Mouse (Mus musculus) left cerebral cortex, adult 8-10 months (tissue): ENCODE results near the gene Zfp286. TPM values are rescaled to one million over a fixed set of nuclear protein-coding genes. Genes with fewer than 3 reads are reported as not detected.

ENCODE experiments used
- DNase-seq, 2 experiments: peaks; one replicate each; pipeline ENCODE4 v3.0.0; 2022; ENCODE audit warnings: low spot score in 2 of 2
- total RNA-seq, 4 experiments: library from RNA; stranded (reverse); gene quantifications; 2 replicates each; pipeline ENCODE4 v1.2.4; 2022

The Zfp286 gene
- total RNA-seq = 10 to 100 TPM; 18.2 to 27.5 (median 25.2) TPM

GRCm38 (mm10) chr11:62788935-62789616, at the start of gene Zfp286:
Zfp286 (minus strand) TSS chr11:62789462.
- DNase-seq = peak; percentile 74 to 93

- DNase-seq = no peak
Measured at GRCm38 (mm10) chr11:62831906-62832305, 42.6 kb upstream of the Zfp286 start.

- DNase-seq = no peak
Measured at GRCm38 (mm10) chr11:62830387-62830786, 41.1 kb upstream of the Zfp286 start.

GRCm38 (mm10) chr11:62827911-62828310, 38.6 kb upstream of the Zfp286 start:
- DNase-seq = no peak

- DNase-seq = no peak
Measured at GRCm38 (mm10) chr11:62827135-62827534, 37.9 kb upstream of the Zfp286 start.

- DNase-seq = no peak
Measured at GRCm38 (mm10) chr11:62826106-62826733, 37.0 kb upstream of the Zfp286 start.

- DNase-seq = no peak
Measured at GRCm38 (mm10) chr11:62825222-62826105, 36.2 kb upstream of the Zfp286 start.

GRCm38 (mm10) chr11:62824211-62824610, 34.9 kb upstream of the Zfp286 start:
- DNase-seq = no peak

GRCm38 (mm10) chr11:62821893-62822292, 32.6 kb upstream of the Zfp286 start:
- no peak for DNase-seq

GRCm38 (mm10) chr11:62820661-62821437, 31.6 kb upstream of the Zfp286 start:
- DNase-seq = peak in 1 of 2 experiments; percentile 4

- peak; percentile 10 to 16 for DNase-seq
Measured at GRCm38 (mm10) chr11:62820059-62820541, 30.8 kb upstream of the Zfp286 start, which contains the start of gene Trim16. Trim16 (plus strand) TSS chr11:62820231.

GRCm38 (mm10) chr11:62819059-62819686, 29.9 kb upstream of the Zfp286 start:
- no peak for DNase-seq

GRCm38 (mm10) chr11:62816591-62816990, 27.3 kb upstream of the Zfp286 start:
- no peak for DNase-seq

- DNase-seq = no peak
Measured at GRCm38 (mm10) chr11:62815438-62815837, 26.2 kb upstream of the Zfp286 start.

GRCm38 (mm10) chr11:62814625-62815024, 25.4 kb upstream of the Zfp286 start:
- DNase-seq = no peak

- DNase-seq = no peak
Measured at GRCm38 (mm10) chr11:62813970-62814624, 24.8 kb upstream of the Zfp286 start.

- no peak for DNase-seq
Measured at GRCm38 (mm10) chr11:62813497-62813896, 24.2 kb upstream of the Zfp286 start.

- no peak for DNase-seq
Measured at GRCm38 (mm10) chr11:62812268-62812667, 23.0 kb upstream of the Zfp286 start.

GRCm38 (mm10) chr11:62809201-62809600, 19.9 kb upstream of the Zfp286 start:
- DNase-seq = no peak

GRCm38 (mm10) chr11:62807965-62808364, 18.7 kb upstream of the Zfp286 start:
- DNase-seq = no peak
